Mouse (Mus musculus) midbrain, postnatal 0 days (tissue): ENCODE measurements around the gene Cyp4a12a. TPM values are rescaled to one million over a fixed set of nuclear protein-coding genes. Genes with fewer than 3 reads are reported as not detected.
"Not testable (repeated sequence)": the region's sequence is repeated elsewhere in the genome, so short reads cannot be mapped to it uniquely, and the experiment has no call there.

Experiments
- ATAC-seq: fragments of 200-750 bp; cut with Nextera tagmentation; 2 replicates; pipeline ENCODE4 v1.8.0; 2017; ENCODE audit warnings: moderate number of reproducible peaks, mild to moderate bottlenecking, moderate TSS enrichment, moderate library complexity; ENCODE audit not compliant: low FRiP score
- DNase-seq: peaks from one replicate; pipeline ENCODE4 v3.0.0-alpha.2; 2015; ENCODE audit warnings: low spot score
- H3K27ac ChIP-seq: fragments of 300-500 bp; sonication (generic); 2 replicates; pipeline ENCODE4 v1.5.1; 2014; ENCODE audit warnings: low read depth, mild to moderate bottlenecking, low read length, mixed read lengths
- H3K27me3 ChIP-seq: fragments of 300-500 bp; sonication (generic); 2 replicates; pipeline ENCODE4 v1.6.1; 2014; ENCODE audit warnings: low read length, control low read depth, mixed read lengths; ENCODE audit not compliant: insufficient read depth
- H3K36me3 ChIP-seq: fragments of 300-500 bp; sonication (generic); 2 replicates; pipeline ENCODE4 v1.6.1; 2014; ENCODE audit warnings: low read length, control low read depth, mixed read lengths; ENCODE audit not compliant: insufficient read depth
- H3K4me1 ChIP-seq: fragments of 300-500 bp; sonication (generic); 2 replicates; pipeline ENCODE4 v1.6.1; 2014; ENCODE audit warnings: mild to moderate bottlenecking, control low read depth, antibody characterized with exemption, low read length, mixed read lengths; ENCODE audit not compliant: insufficient read depth
- H3K4me2 ChIP-seq: fragments of 300-500 bp; sonication (generic); 2 replicates; pipeline ENCODE4 v1.6.1; 2014; ENCODE audit warnings: low read depth, mild to moderate bottlenecking, low read length, mixed read lengths; ENCODE audit not compliant: poor library complexity, severe bottlenecking
- H3K4me3 ChIP-seq: fragments of 300-500 bp; sonication (generic); 2 replicates; pipeline ENCODE4 v1.5.1; 2014; ENCODE audit warnings: low read depth, mild to moderate bottlenecking, low read length, moderate library complexity
- H3K9ac ChIP-seq: fragments of 300-500 bp; sonication (generic); replicated peaks from 2 replicates; pipeline ENCODE4 v1.6.1; 2014; ENCODE audit warnings: mild to moderate bottlenecking, low read length, moderate library complexity, mixed read lengths; ENCODE audit not compliant: poor library complexity, severe bottlenecking
- H3K9me3 ChIP-seq: fragments of 300-500 bp; sonication (generic); 2 replicates; pipeline ENCODE4 v1.6.1; 2016; ENCODE audit warnings: low read length, control low read depth
- CTCF ChIP-seq: IDR thresholded peaks from 2 replicates; pipeline ENCODE4 v1.5.1; 2016; ENCODE audit warnings: antibody characterized with exemption, mild to moderate bottlenecking
- WGBS: fragments of 180-500 bp; shearing (Covaris S2); extraction: QIAGEN DNeasy Blood & Tissue Kit; methylation state at CpG from one replicate; pipeline ENCODE4 v1.1.7; 2014; 5-methylcytosine and 5-hydroxymethylcytosine counted together
- polyA plus RNA-seq: library from polyadenylated mRNA; unstranded; fragments of >200 nt; fragmentation: Nextera tagmentation; extraction: Ambion mirVana; gene quantifications from 2 replicates; pipeline ENCODE4 v1.2.1, GENCODE M21; 2015
- total RNA-seq: library from RNA; depleted of rRNA; stranded (reverse); fragments of >200 nt; gene quantifications from 2 replicates; pipeline ENCODE4 v1.2.3, GENCODE M21; 2014; rRNA removed

Cyp4a12a gene
- not detected in 2 replicates for total RNA-seq
- not detected in 2 replicates for polyA plus RNA-seq

GRCm38 (mm10) chr4:115298746-115299145 lies at the start of gene Cyp4a12a:
Gene Cyp4a12a, plus strand, starts transcription at chr4:115299046.
- not testable (repeated sequence) for H3K4me1 ChIP-seq, H3K9ac ChIP-seq, H3K27ac ChIP-seq, ATAC-seq, H3K27me3 ChIP-seq, H3K4me2 ChIP-seq, H3K4me3 ChIP-seq, DNase-seq, H3K36me3 ChIP-seq, H3K9me3 ChIP-seq

DNA sequence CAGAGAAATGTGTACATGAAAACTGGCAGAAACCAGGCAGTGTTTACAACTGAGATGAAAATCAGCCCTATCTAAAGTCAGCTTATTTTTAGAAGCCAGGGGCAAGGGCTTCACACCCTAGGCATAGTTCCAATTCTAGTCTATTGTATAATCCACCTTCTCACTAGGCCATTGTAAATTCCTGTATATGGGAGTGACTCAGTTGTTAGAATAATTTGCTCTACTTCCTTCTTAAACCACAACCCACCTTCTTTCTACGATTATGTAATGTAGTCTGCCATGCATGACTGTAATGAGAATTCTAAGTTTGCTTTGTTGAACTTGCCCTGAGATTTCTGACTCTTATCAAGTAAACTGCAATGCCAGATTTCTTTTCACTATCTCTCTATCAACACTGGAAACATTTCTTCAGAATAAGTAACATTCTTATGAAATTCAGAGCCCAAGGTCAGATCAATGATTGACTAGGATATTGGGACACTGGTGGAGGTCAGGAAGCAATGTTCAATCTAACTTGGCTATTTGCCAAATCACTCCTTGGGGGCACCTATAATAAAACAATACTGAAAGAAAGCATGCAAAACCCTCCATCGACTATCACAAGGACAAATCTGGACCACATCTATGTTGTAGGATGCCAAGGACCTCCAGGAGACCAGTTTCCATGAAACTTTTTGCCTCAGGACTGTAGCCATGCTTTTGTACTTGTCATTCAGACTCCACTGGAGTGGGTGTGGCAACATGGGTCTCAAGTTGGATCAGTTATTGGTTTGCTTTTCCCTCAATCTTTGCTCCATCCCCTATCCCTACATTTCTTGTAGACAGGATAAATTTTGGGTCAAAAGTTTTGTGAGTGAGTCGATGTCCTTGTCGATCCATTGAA lies 33.9 kb upstream of the Cyp4a12a start:
- H3K9ac ChIP-seq, H3K4me2 ChIP-seq, H3K9me3 ChIP-seq, H3K36me3 ChIP-seq, H3K27me3 ChIP-seq, H3K4me3 ChIP-seq, ATAC-seq, H3K4me1 ChIP-seq, H3K27ac ChIP-seq, DNase-seq: not testable (repeated sequence)
- 83% methylated on average over 3 of the region's 4 CpGs for WGBS

DNA sequence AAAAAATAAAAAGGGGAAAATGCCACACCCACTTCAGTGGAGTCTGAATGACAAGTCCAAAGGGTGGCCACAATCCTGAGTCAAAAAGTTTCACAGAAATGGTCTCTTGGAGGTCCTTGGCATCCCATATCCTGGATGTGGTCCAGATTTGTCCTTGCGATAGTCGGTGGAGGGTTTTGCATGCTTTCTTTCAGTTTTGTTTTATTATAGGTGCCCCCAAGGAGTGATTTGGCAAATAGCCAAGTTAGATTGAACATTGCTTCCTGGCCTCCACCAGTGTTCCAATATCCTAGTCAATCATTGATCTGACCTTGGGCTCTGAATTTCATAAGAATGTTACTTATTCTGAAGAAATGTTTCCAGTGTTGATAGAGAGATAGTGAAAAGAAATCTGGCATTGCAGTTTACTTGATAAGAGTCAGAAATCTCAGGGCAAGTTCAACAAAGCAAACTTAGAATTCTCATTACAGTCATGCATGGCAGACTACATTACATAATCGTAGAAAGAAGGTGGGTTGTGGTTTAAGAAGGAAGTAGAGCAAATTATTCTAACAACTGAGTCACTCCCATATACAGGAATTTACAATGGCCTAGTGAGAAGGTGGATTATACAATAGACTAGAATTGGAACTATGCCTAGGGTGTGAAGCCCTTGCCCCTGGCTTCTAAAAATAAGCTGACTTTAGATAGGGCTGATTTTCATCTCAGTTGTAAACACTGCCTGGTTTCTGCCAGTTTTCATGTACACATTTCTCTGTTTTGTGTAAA lies 20.4 kb upstream of the Cyp4a12a start:
- H3K4me1 ChIP-seq, H3K9me3 ChIP-seq, H3K27me3 ChIP-seq, H3K4me2 ChIP-seq, H3K36me3 ChIP-seq, H3K4me3 ChIP-seq, H3K27ac ChIP-seq, H3K9ac ChIP-seq, ATAC-seq, DNase-seq: not testable (repeated sequence)
- WGBS = 93% methylated on average over 2 of the region's 3 CpGs

DNA sequence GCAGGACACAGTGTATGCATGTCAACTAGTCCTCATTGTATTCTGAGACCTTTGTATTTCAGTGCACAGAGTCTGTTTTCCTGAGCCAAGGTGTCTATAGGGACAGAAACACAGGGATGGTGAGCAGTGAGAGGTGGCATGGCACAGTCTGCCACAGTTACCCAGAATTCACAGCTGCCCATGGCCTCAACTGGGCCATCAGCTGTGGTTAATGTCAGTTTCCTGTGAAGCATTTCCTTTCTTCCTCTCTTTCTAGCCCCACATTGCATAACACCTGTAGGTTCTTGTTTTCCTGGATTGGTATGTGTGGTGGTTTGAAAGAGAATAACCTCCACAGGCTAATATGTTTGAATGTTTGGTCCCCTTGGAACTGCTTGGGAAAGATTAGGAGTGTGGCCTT lies 18.5 kb upstream of the Cyp4a12a start:
- H3K4me3 ChIP-seq = no peak overlapping the region
- H3K9me3 ChIP-seq = no peaks in the 10 kb centered on the region
- H3K4me1 ChIP-seq = no peaks in the 10 kb centered on the region
- no peak overlapping the region for H3K27ac ChIP-seq
- no peaks in the 10 kb centered on the region for H3K36me3 ChIP-seq
- DNase-seq = no peak
- peak overlapping the region; percentile 54; the same call in 1 of the 2 replicates for H3K4me2 ChIP-seq
- ATAC-seq = no peak
- H3K27me3 ChIP-seq = no peaks in the 10 kb centered on the region
- no peak for TF ChIP-seq CTCF
- H3K9ac ChIP-seq = no peak overlapping the region

DNA sequence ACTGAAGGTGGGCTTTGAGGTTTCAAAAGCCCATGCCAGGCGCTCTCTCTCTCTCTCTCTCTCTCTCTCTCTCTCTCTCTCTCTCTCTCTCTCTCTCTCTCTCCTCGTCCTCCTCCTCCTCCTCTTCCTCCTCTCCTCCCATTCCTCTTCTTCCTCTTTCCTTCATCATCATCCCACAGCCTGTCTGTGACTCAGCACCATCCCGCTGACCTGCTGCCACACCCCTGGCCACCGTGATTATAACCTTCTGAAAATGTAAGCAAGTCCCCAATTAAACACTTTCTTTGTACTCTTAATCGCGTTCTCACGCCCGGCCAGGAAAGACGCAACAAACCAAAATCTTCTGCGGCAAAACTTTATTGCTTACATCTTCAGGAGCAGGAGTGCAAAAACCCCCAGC lies 18.1 kb upstream of the Cyp4a12a start:
- H3K9ac ChIP-seq, DNase-seq: not testable (repeated sequence)
- 12% methylated on average over 10 of the region's 10 CpGs for WGBS

DNA sequence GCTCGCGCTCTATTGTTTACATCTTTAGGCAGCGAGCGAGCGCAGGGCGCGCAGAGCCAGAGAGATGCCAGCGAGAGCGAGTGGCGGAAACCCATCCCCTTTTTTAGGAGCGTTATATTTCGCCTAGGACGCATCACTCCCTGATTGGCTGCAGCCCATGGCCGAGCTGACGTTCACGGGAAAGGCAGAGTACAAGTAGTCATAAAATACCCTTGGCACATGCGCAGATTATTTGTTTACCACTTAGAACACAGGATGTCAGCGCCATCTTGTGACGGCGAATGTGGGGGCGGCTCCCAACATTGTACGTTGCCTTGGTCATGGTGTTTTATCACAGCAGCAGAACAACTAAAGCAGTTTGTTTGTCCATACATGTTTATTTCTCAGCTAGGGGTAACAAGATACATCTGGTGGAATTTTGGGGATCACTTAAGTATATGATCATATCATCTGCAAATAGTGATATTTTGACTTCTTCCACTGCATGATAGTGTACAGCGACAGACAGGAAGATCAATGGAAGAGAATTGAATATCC lies 17.5 kb upstream of the Cyp4a12a start:
- not testable (repeated sequence) for H3K36me3 ChIP-seq, H3K27ac ChIP-seq, H3K4me1 ChIP-seq, H3K9me3 ChIP-seq, H3K27me3 ChIP-seq, H3K9ac ChIP-seq
- H3K4me3 ChIP-seq = peak overlapping the region; percentile 34
- peak overlapping the region; percentile 54 for H3K4me2 ChIP-seq
- WGBS = 10% methylated on average over 19 of the region's 23 CpGs
- ATAC-seq = peak; percentile 85
- TF ChIP-seq CTCF = peak; percentile 57
- peak; percentile 39 for DNase-seq

More for the DNA sequence above, 18.1 kb upstream of the Cyp4a12a start:
- not testable (repeated sequence) for H3K27me3 ChIP-seq, H3K9me3 ChIP-seq, H3K36me3 ChIP-seq, H3K27ac ChIP-seq, ATAC-seq, H3K4me1 ChIP-seq
- H3K4me3 ChIP-seq = peak overlapping the region; percentile 34
- peak overlapping the region; percentile 54 for H3K4me2 ChIP-seq

DNA sequence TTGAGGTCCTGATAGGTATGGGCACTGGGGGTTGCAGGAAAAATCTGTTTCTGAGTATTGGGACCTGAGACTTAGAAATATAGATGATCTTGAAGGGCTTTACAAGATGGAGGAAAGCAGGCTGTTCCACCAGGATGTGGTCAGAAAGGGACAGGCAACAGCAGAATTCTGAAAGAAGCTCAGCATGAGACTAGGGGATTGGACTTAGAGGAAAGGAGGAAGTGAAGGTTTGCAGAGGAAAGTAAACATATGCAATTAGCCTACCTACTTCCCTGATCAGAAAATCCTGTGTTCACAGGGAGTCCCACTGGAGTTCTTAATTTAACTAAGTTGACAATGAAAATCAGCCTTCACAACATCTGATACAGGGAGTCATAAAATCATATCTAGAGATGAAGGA lies 26.9 kb downstream of the Cyp4a12a start:
- H3K4me1 ChIP-seq, H3K36me3 ChIP-seq, DNase-seq, H3K4me3 ChIP-seq, H3K4me2 ChIP-seq, H3K9ac ChIP-seq, H3K27ac ChIP-seq, H3K27me3 ChIP-seq, H3K9me3 ChIP-seq, ATAC-seq: not testable (repeated sequence)

- DNase-seq, H3K36me3 ChIP-seq, H3K27ac ChIP-seq, ATAC-seq, H3K9ac ChIP-seq, H3K27me3 ChIP-seq, H3K4me2 ChIP-seq, H3K9me3 ChIP-seq, H3K4me3 ChIP-seq, H3K4me1 ChIP-seq: not testable (repeated sequence)
- 83% methylated on average over 3 of the region's 3 CpGs for WGBS
These were observed 66.8 kb downstream of the Cyp4a12a start for GRCm38 (mm10) chr4:115365624-115366023.
